Comparison of ENCODE assay signal across 17 mouse cellular contexts in the genomic region with DNA sequence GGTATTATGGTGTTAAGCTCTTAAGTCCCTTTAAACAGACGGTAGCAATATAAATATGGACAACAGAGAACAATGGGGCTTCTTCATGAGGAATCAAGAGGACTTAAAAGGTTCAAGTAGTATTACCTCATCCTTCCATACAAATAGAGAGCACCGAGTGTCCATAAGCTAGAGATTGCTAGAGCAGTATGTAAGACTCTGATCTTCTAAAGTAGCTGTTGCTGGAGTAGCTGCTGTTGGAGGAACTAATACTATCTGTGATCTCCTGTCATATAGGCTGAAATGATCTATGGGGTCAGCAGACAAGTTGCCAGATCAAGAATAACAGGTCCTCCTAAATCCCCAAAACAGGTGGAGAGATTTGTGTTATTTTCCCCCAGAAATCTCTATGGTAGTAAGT.
"Had no signal": no experiment of that assay in that cellular context is flagged by ENCODE, and none has a peak within 500 bp of the region (broad histone marks: within the 10 kb centered on the region; RNA-seq: fewer than 3 reads in every experiment).

No protein-coding gene starts in this region.

- H3K4me1 ChIP-seq: liver, embryonic 13.5 days; liver, embryonic 15.5 days; megakaryocyte, embryonic 14.5 days; midbrain, embryonic 13.5 days; midbrain, embryonic 15.5 days; neural tube, embryonic 12.5 days; stomach, embryonic 15.5 days had no signal

- H3K9ac ChIP-seq: liver, embryonic 13.5 days; liver, embryonic 15.5 days; liver, postnatal 0 days; midbrain, embryonic 13.5 days; midbrain, embryonic 15.5 days; neural tube, embryonic 12.5 days; stomach, embryonic 15.5 days had no signal

- DNase-seq: liver; liver, embryonic 13.5 days; liver, postnatal 0 days; right cerebral cortex, postnatal 14 days; thymus, adult 18-20 months; thymus, postnatal 14 days; thymus, postnatal 36 days had no signal

- H3K36me3 ChIP-seq: liver, embryonic 13.5 days; liver, embryonic 15.5 days; midbrain, embryonic 13.5 days; midbrain, embryonic 15.5 days; neural tube, embryonic 12.5 days; stomach, embryonic 15.5 days had no signal

- H3K9me3 ChIP-seq: liver, embryonic 13.5 days; liver, embryonic 15.5 days; megakaryocyte, embryonic 14.5 days; midbrain, embryonic 13.5 days; midbrain, embryonic 15.5 days; neural tube, embryonic 12.5 days; stomach, embryonic 15.5 days had no signal

- H3K27ac ChIP-seq: liver, embryonic 13.5 days; liver, embryonic 15.5 days; macrophage; midbrain, embryonic 13.5 days; midbrain, embryonic 15.5 days; neural tube, embryonic 12.5 days; stomach, embryonic 15.5 days; stomach, postnatal 0 days had no signal

- H3K4me3 ChIP-seq: liver, embryonic 13.5 days; liver, embryonic 15.5 days; megakaryocyte, embryonic 14.5 days; midbrain, embryonic 13.5 days; midbrain, embryonic 15.5 days; neural tube, embryonic 12.5 days; stomach, embryonic 15.5 days had no signal

- H3K27me3 ChIP-seq: liver, embryonic 13.5 days; liver, embryonic 15.5 days; megakaryocyte, embryonic 14.5 days; midbrain, embryonic 15.5 days; neural tube, embryonic 12.5 days; stomach, embryonic 15.5 days had no signal

- ATAC-seq: liver, postnatal 0 days; midbrain, embryonic 13.5 days; midbrain, embryonic 15.5 days had no signal

- H3K4me2 ChIP-seq: liver, embryonic 11.5 days; liver, embryonic 13.5 days; liver, embryonic 15.5 days; midbrain, embryonic 11.5 days; midbrain, embryonic 13.5 days; midbrain, embryonic 15.5 days; neural tube, embryonic 12.5 days; stomach, embryonic 15.5 days had no signal
